Mouse (Mus musculus) MEL (cell line): ENCODE data around the gene Abcc1. TPM values are rescaled to one million over a fixed set of nuclear protein-coding genes. Genes with fewer than 3 reads are reported as not detected.

Experiments
- DNase-seq: peaks from one replicate; pipeline ENCODE4 v3.0.0; 2011; ENCODE audit warnings: low read depth, low spot score
- H3K27ac ChIP-seq: 2 replicates; pipeline ENCODE4 v1.5.1; 2012; ENCODE audit warnings: low read depth, mild to moderate bottlenecking, control low read depth, low read length, moderate library complexity; ENCODE audit not compliant: control insufficient read depth
- H3K27me3 ChIP-seq, 2 experiments: fragments of 150-350 bp in 1 of 2; sonication (generic) in 1 of 2; 2 replicates each; pipeline ENCODE4 v1.6.1; 2012; ENCODE audit warnings: low read length in 2 of 2, mild to moderate bottlenecking in 2 of 2, improper control_type of control experiment in 1 of 2, moderate library complexity in 1 of 2; ENCODE audit not compliant: insufficient read depth in 2 of 2, control insufficient read depth in 1 of 2
- H3K36me3 ChIP-seq, 2 experiments: 2 replicates each; pipeline ENCODE4 v1.6.1; 2012 to 2014; ENCODE audit warnings: low read length in 2 of 2, improper control_type of control experiment in 1 of 2, inconsistent platforms in 1 of 2, mild to moderate bottlenecking in 1 of 2; ENCODE audit not compliant: insufficient read depth in 2 of 2, control insufficient read depth in 1 of 2
- H3K4me1 ChIP-seq, 2 experiments: fragments of 150-350 bp in 1 of 2; sonication (generic) in 1 of 2; 2 replicates each; pipeline ENCODE4 v1.6.1; 2012; ENCODE audit warnings: low read length in 2 of 2, improper control_type of control experiment in 1 of 2, mild to moderate bottlenecking in 1 of 2; ENCODE audit not compliant: insufficient read depth in 2 of 2, control insufficient read depth in 1 of 2
- H3K4me3 ChIP-seq, 2 experiments: fragments of 150-350 bp in 1 of 2; sonication (generic) in 1 of 2; 2 replicates each; pipeline ENCODE4 v1.5.1; 2012; ENCODE audit warnings: low read depth in 2 of 2, low read length in 2 of 2, mild to moderate bottlenecking in 2 of 2, moderate library complexity in 2 of 2, control low read depth in 1 of 2, improper control_type of control experiment in 1 of 2; ENCODE audit not compliant: control insufficient read depth in 1 of 2, insufficient read depth in 1 of 2
- H3K79me2 ChIP-seq: 2 replicates; pipeline ENCODE4 v1.6.1; 2012; ENCODE audit warnings: mild to moderate bottlenecking, low read length, moderate library complexity; ENCODE audit not compliant: control insufficient read depth, poor library complexity, insufficient read depth
- H3K9ac ChIP-seq: 2 replicates; pipeline ENCODE4 v1.6.1; 2012; ENCODE audit warnings: low read depth, mild to moderate bottlenecking, control low read depth, low read length, moderate library complexity; ENCODE audit not compliant: control insufficient read depth, poor library complexity, severe bottlenecking
- H3K9me3 ChIP-seq: fragments of 150-350 bp; sonication (generic); replicated peaks from 2 replicates; pipeline ENCODE4 v1.6.1; 2012; ENCODE audit warnings: mild to moderate bottlenecking, low read length, improper control_type of control experiment, moderate library complexity; ENCODE audit not compliant: insufficient read depth
- BHLHE40 ChIP-seq: IDR thresholded peaks from 2 replicates; pipeline ENCODE4 v1.6.1; 2012; ENCODE audit warnings: low read depth, mild to moderate bottlenecking, inconsistent platforms, low read length, improper control_type of control experiment, borderline replicate concordance
- CTCF ChIP-seq, 3 experiments: IDR thresholded peaks in 2 of 3; conservative IDR thresholded peaks in 1 of 3; 2 replicates each; pipeline ENCODE4 v1.5.1; 2011 to 2012; ENCODE audit warnings: low read length in 3 of 3, low read depth in 2 of 3, mild to moderate bottlenecking in 2 of 3, improper control_type of control experiment in 1 of 3, inconsistent platforms in 1 of 3, mixed read lengths in 1 of 3, moderate library complexity in 1 of 3; ENCODE audit not compliant: control insufficient read depth in 1 of 3, insufficient read depth in 1 of 3, poor library complexity in 1 of 3, severe bottlenecking in 1 of 3
- EP300 ChIP-seq, 2 experiments: IDR thresholded peaks; 2 replicates each; pipeline ENCODE4 v1.6.1; 2011; ENCODE audit warnings: improper control_type of control experiment in 2 of 2, low read length in 2 of 2, low read depth in 1 of 2, mild to moderate bottlenecking in 1 of 2
- GABPA ChIP-seq: IDR thresholded peaks from 2 replicates; pipeline ENCODE4 v1.6.1; 2012; ENCODE audit warnings: low read depth, mild to moderate bottlenecking, inconsistent platforms, low read length, improper control_type of control experiment, moderate library complexity
- HCFC1 ChIP-seq: IDR thresholded peaks from 2 replicates; pipeline ENCODE4 v1.6.1; 2012; ENCODE audit warnings: low read depth, mild to moderate bottlenecking, inconsistent platforms, low read length, improper control_type of control experiment, moderate library complexity
- JUND ChIP-seq: IDR thresholded peaks from 2 replicates; pipeline ENCODE4 v1.6.1; 2011; ENCODE audit warnings: low read depth, mild to moderate bottlenecking, improper control_type of control experiment, low read length
- MAFK ChIP-seq: IDR thresholded peaks from 2 replicates; pipeline ENCODE4 v1.6.1; 2011; ENCODE audit warnings: low read depth, mild to moderate bottlenecking, low read length, improper control_type of control experiment, borderline replicate concordance
- MAX ChIP-seq: IDR thresholded peaks from 2 replicates; pipeline ENCODE4 v1.6.1; 2011; ENCODE audit warnings: low read length, improper control_type of control experiment
- MYC ChIP-seq: IDR thresholded peaks from 2 replicates; pipeline ENCODE4 v1.6.1; 2011; ENCODE audit warnings: low read depth, mild to moderate bottlenecking, low read length, improper control_type of control experiment, moderate library complexity
- POLR2A ChIP-seq, 2 experiments: IDR thresholded peaks; 2 replicates each; pipeline ENCODE4 v1.6.1; 2011 to 2012; ENCODE audit warnings: low read length in 2 of 2, mild to moderate bottlenecking in 2 of 2, control low read depth in 1 of 2, improper control_type of control experiment in 1 of 2, low read depth in 1 of 2, moderate library complexity in 1 of 2; ENCODE audit not compliant: control insufficient read depth in 1 of 2, insufficient read depth in 1 of 2, poor library complexity in 1 of 2
- POLR2AphosphoS2 ChIP-seq: IDR thresholded peaks from 2 replicates; pipeline ENCODE4 v1.6.1; 2011; ENCODE audit warnings: low read length, improper control_type of control experiment
- RAD21 ChIP-seq: IDR thresholded peaks from 2 replicates; pipeline ENCODE4 v1.6.1; 2011; ENCODE audit warnings: mild to moderate bottlenecking, low read depth, low read length, improper control_type of control experiment
- SIN3A ChIP-seq: IDR thresholded peaks from 2 replicates; pipeline ENCODE4 v1.6.1; 2012; ENCODE audit warnings: low read length, improper control_type of control experiment, inconsistent platforms
- TCF12 ChIP-seq: IDR thresholded peaks from 2 replicates; pipeline ENCODE4 v1.6.1; 2014; ENCODE audit warnings: low read depth, mild to moderate bottlenecking, inconsistent platforms, low read length, improper control_type of control experiment, moderate library complexity
- UBTF ChIP-seq: IDR thresholded peaks from 2 replicates; pipeline ENCODE4 v1.6.1; 2012; ENCODE audit warnings: low read depth, mild to moderate bottlenecking, inconsistent platforms, low read length, improper control_type of control experiment, moderate library complexity, borderline replicate concordance; ENCODE audit not compliant: insufficient read depth
- USF1 ChIP-seq: IDR thresholded peaks from 2 replicates; pipeline ENCODE4 v1.6.1; 2014; ENCODE audit warnings: low read depth, mild to moderate bottlenecking, inconsistent platforms, low read length, improper control_type of control experiment, moderate library complexity
- USF2 ChIP-seq, 2 experiments: IDR thresholded peaks; 2 replicates each; pipeline ENCODE4 v1.6.1; 2011 to 2012; ENCODE audit warnings: improper control_type of control experiment in 2 of 2, low read length in 2 of 2, borderline replicate concordance in 1 of 2, inconsistent platforms in 1 of 2, low read depth in 1 of 2, mild to moderate bottlenecking in 1 of 2; ENCODE audit not compliant: insufficient read depth in 1 of 2
- ZC3H11A ChIP-seq: IDR thresholded peaks from 2 replicates; pipeline ENCODE4 v1.6.1; 2012; ENCODE audit warnings: low read depth, mild to moderate bottlenecking, inconsistent platforms, low read length, improper control_type of control experiment
- ZKSCAN1 ChIP-seq: IDR thresholded peaks from 2 replicates; pipeline ENCODE4 v1.6.1; 2012; ENCODE audit warnings: low read depth, mild to moderate bottlenecking, inconsistent platforms, low read length, improper control_type of control experiment, moderate library complexity
- ZNF384 ChIP-seq: IDR thresholded peaks from 2 replicates; pipeline ENCODE4 v1.6.1; 2012; ENCODE audit warnings: low read depth, mild to moderate bottlenecking, inconsistent platforms, low read length, improper control_type of control experiment
- polyA plus RNA-seq, 2 experiments: library from polyadenylated mRNA; stranded (reverse) in 1 of 2; unstranded in 1 of 2; fragments of >175 nt in 1 of 2; fragments of >200 nt in 1 of 2; gene quantifications; 2 replicates each; pipeline versions ENCODE4 v1.2.1 to v1.2.4; 2012; ENCODE audit warnings: low replicate concordance in 2 of 2, low read depth in 1 of 2; ENCODE audit not compliant: insufficient read length in 2 of 2, insufficient read depth in 1 of 2, missing spikeins in 1 of 2
- total RNA-seq: library from RNA; depleted of rRNA; stranded (reverse); fragments of 300-350 nt; gene quantifications from 2 replicates; pipeline ENCODE4 v1.2.3, GENCODE M21; 2012

The Abcc1 gene
- total and polyA plus RNA-seq, 3 experiments: 31.5 to 39.8 (median 34.2) TPM

- H3K79me2 ChIP-seq: no peaks in the 10 kb centered on the region
- no peak overlapping the region for H3K9ac ChIP-seq
- H3K27ac ChIP-seq: no peak overlapping the region
- no peaks in the 10 kb centered on the region for H3K4me1 ChIP-seq
- H3K36me3 ChIP-seq: peaks cover 0 to 6% of the 10 kb centered on the region in 2 experiments; a peak in 2 of 4 replicates
- no peaks in the 10 kb centered on the region for H3K9me3 ChIP-seq
- H3K4me3 ChIP-seq: no peak overlapping the region
- no peaks in the 10 kb centered on the region for H3K27me3 ChIP-seq
- DNase-seq: no peak
- TF ChIP-seq TCF12 (no peak), ZC3H11A (no peak), SIN3A (no peak), EP300 (IDR thresholded peaks at IDR 0.05; ENCODE audit: low read depth in 1 of 2, low read length in 2 of 2) (no peak), RAD21 (no peak), MAFK (no peak), JUND (no peak), UBTF (no peak), POLR2A (IDR thresholded peaks at IDR 0.05; ENCODE audit: control insufficient read depth in 1 of 2, insufficient read depth in 1 of 2, low read depth in 1 of 2, low read length in 2 of 2, poor library complexity in 1 of 2) (no peak), MYC (no peak), USF2 (IDR thresholded peaks at IDR 0.05; ENCODE audit: borderline replicate concordance in 1 of 2, insufficient read depth in 1 of 2, low read depth in 1 of 2, low read length in 2 of 2) (no peak), BHLHE40 (no peak)
Observed at GRCm38 (mm10) chr16:14444059-14444855, 82.9 kb downstream of the Abcc1 start.

GRCm38 (mm10) chr16:14445197-14445596, 83.8 kb downstream of the Abcc1 start:
- H3K9me3 ChIP-seq: no peaks in the 10 kb centered on the region
- no peak overlapping the region for H3K9ac ChIP-seq
- no peak overlapping the region for H3K4me3 ChIP-seq
- peaks cover 0 to 8% of the 10 kb centered on the region in 2 experiments; a peak in 2 of 4 replicates for H3K36me3 ChIP-seq
- DNase-seq: no peak
- no peaks in the 10 kb centered on the region for H3K4me1 ChIP-seq
- H3K79me2 ChIP-seq: no peaks in the 10 kb centered on the region
- no peak overlapping the region for H3K27ac ChIP-seq
- no peaks in the 10 kb centered on the region for H3K27me3 ChIP-seq
- TF ChIP-seq HCFC1: no peak
- no peak for TF ChIP-seq EP300 (IDR thresholded peaks at IDR 0.05; ENCODE audit: low read depth in 1 of 2, low read length in 2 of 2)
- TF ChIP-seq USF2 (IDR thresholded peaks at IDR 0.05; ENCODE audit: borderline replicate concordance in 1 of 2, insufficient read depth in 1 of 2, low read depth in 1 of 2, low read length in 2 of 2): no peak
- no peak for TF ChIP-seq GABPA
- TF ChIP-seq RAD21: no peak
- no peak for TF ChIP-seq POLR2AphosphoS2
- no peak for TF ChIP-seq USF1
- no peak for TF ChIP-seq TCF12
- TF ChIP-seq MAX: no peak
- TF ChIP-seq ZKSCAN1: no peak
- no peak for TF ChIP-seq CTCF (IDR thresholded peaks at IDR 0.05 in 2 of 3, conservative IDR thresholded peaks at IDR 0.05 in 1 of 3; ENCODE audit: control insufficient read depth in 1 of 3, insufficient read depth in 1 of 3, low read depth in 2 of 3, low read length in 3 of 3, poor library complexity in 1 of 3, severe bottlenecking in 1 of 3)
- no peak for TF ChIP-seq UBTF
- TF ChIP-seq ZNF384: no peak
